26 mouse cellular contexts compared by ENCODE assay signal in the genomic region with DNA sequence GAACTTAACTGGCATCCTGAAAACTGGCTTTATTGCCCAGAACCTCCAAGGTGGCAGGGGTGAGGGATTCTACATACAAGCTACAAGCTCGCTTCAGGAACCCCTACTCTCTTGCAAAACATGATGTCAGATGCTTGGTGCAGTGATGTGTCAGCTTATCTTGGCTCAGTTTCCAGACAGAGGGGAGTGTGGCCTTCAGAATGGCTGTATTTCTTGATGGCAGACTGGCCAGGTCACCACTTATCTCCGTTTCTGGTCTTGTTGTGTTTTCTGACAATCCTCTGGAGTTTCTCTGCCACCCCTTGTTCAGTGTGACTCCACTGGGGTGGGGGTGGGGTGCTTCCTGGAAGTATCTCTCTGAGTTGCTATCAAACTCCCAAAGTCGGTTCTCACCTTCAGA. TPM values are rescaled to one million over a fixed set of nuclear protein-coding genes. Genes with fewer than 3 reads are reported as not detected.
DNase-seq lines count a peak whose midpoint lies in the region; ATAC-seq and TF ChIP-seq lines count a peak whose summit lies in the region.
"Had no signal": no experiment of that assay in that cellular context is flagged by ENCODE, and none has a peak within 500 bp of the region (broad histone marks: within the 10 kb centered on the region; RNA-seq: fewer than 3 reads in every experiment).

No protein-coding gene starts in this region.

- no peaks in the 10 kb centered on the region for H3K9me3 ChIP-seq in forebrain, postnatal 0 days (ENCODE audit: low read length)
- H3K9me3 ChIP-seq in forebrain, embryonic 10.5 days = no peaks in the 10 kb centered on the region
- no peaks in the 10 kb centered on the region for H3K9me3 ChIP-seq in kidney, postnatal 0 days (replicated peaks; ENCODE audit: low read length)
- H3K9me3 ChIP-seq: embryonic facial prominence, embryonic 12.5 days; forebrain, embryonic 15.5 days; G1E; intestine, embryonic 15.5 days; limb, embryonic 13.5 days; lung, embryonic 15.5 days; midbrain, embryonic 12.5 days; neural tube, embryonic 12.5 days had no signal

- H3K36me3 ChIP-seq in forebrain, postnatal 0 days (ENCODE audit: insufficient read depth) = no peaks in the 10 kb centered on the region
- no peaks in the 10 kb centered on the region for H3K36me3 ChIP-seq in forebrain, embryonic 10.5 days (replicated peaks)
- no peaks in the 10 kb centered on the region for H3K36me3 ChIP-seq in kidney, postnatal 0 days (ENCODE audit: insufficient read depth, low read length)
- H3K36me3 ChIP-seq: embryonic facial prominence, embryonic 12.5 days; forebrain, embryonic 15.5 days; G1E; intestine, embryonic 15.5 days; limb, embryonic 13.5 days; lung, embryonic 15.5 days; midbrain, embryonic 12.5 days; neural tube, embryonic 12.5 days had no signal

- no peak for TF ChIP-seq CTCF in forebrain, postnatal 0 days (IDR thresholded peaks at IDR 0.05; ENCODE audit: low read depth)
- no peak for TF ChIP-seq CTCF in kidney, postnatal 0 days (IDR thresholded peaks at IDR 0.05; ENCODE audit: low read depth)

- H3K4me2 ChIP-seq in forebrain, postnatal 0 days (ENCODE audit: low read depth) = no peak overlapping the region
- H3K4me2 ChIP-seq in kidney, postnatal 0 days (ENCODE audit: low read length) = no peak overlapping the region
- H3K4me2 ChIP-seq: embryonic facial prominence, embryonic 12.5 days; forebrain, embryonic 15.5 days; intestine, embryonic 15.5 days; limb, embryonic 13.5 days; liver, embryonic 11.5 days; lung, embryonic 15.5 days; midbrain, embryonic 12.5 days; neural tube, embryonic 12.5 days had no signal

- peaks cover 19% of the 10 kb centered on the region; the same call in 1 of the 2 replicates for H3K4me1 ChIP-seq in forebrain, postnatal 0 days (ENCODE audit: insufficient read depth)
- peaks cover 25% of the 10 kb centered on the region for H3K4me1 ChIP-seq in forebrain, embryonic 10.5 days
- H3K4me1 ChIP-seq in kidney, postnatal 0 days (replicated peaks; ENCODE audit: insufficient read depth, low read length) = 0 out of 2 replicates have a peak, but pooled peaks cover 6% of the 10 kb centered on the region

- no peak for ATAC-seq in forebrain, postnatal 0 days
- ATAC-seq in kidney, postnatal 0 days (replicated peaks; ENCODE audit: low FRiP score, low read depth) = no peak
- ATAC-seq: forebrain, embryonic 15.5 days; hindbrain, postnatal 0 days; intestine, embryonic 15.5 days had no signal

- H3K27me3 ChIP-seq in forebrain, postnatal 0 days (ENCODE audit: insufficient read depth, low read length) = no peaks in the 10 kb centered on the region
- no peaks in the 10 kb centered on the region for H3K27me3 ChIP-seq in forebrain, embryonic 10.5 days (ENCODE audit: poor library complexity, severe bottlenecking)
- H3K27me3 ChIP-seq in kidney, postnatal 0 days (ENCODE audit: insufficient read depth, low read length) = no peaks in the 10 kb centered on the region
- H3K27me3 ChIP-seq: embryonic facial prominence, embryonic 12.5 days; forebrain, embryonic 15.5 days; intestine, embryonic 15.5 days; limb, embryonic 13.5 days; lung, embryonic 15.5 days; neural tube, embryonic 12.5 days had no signal

- 51% methylated on average over 3 of the region's 3 CpGs for WGBS in forebrain, postnatal 0 days
- 51% methylated on average over 3 of the region's 3 CpGs for WGBS in forebrain, embryonic 10.5 days
- 16% methylated on average over 3 of the region's 3 CpGs for WGBS in kidney, postnatal 0 days

- H3K9ac ChIP-seq in forebrain, postnatal 0 days = no peak overlapping the region
- H3K9ac ChIP-seq in kidney, postnatal 0 days (ENCODE audit: low read depth, low read length) = no peak overlapping the region
- H3K9ac ChIP-seq: embryonic facial prominence, embryonic 12.5 days; forebrain, embryonic 15.5 days; intestine, embryonic 15.5 days; limb, embryonic 13.5 days; lung, embryonic 15.5 days; midbrain, embryonic 12.5 days; neural tube, embryonic 12.5 days had no signal

- DNase-seq in forebrain, postnatal 0 days = no peak
- DNase-seq in forebrain, embryonic 10.5 days (ENCODE audit: extremely low spot score, low spot score) = no peak
- peak; percentile 39 for DNase-seq in kidney, postnatal 0 days (ENCODE audit: low spot score)
- no peak for DNase-seq in kidney, adult 8-10 months
- DNase-seq in adrenal gland, adult 2 months = peak; percentile 55
- peak; percentile 6 for DNase-seq in adrenal gland, postnatal 25 days
- no peak for DNase-seq in gastrocnemius, postnatal 25 days
- DNase-seq: cerebellum, adult 11-12 months; cerebellum, adult 9-11 months; gastrocnemius, adult 2 months; heart, postnatal 10 days; kidney, adult 2 months; kidney, postnatal 10 days; layer of hippocampus, postnatal 36 days; thymus, postnatal 4 days had no signal

- no peak overlapping the region for H3K4me3 ChIP-seq in forebrain, postnatal 0 days (ENCODE audit: low read depth, low read length)
- H3K4me3 ChIP-seq in forebrain, embryonic 10.5 days = no peak overlapping the region
- no peak overlapping the region for H3K4me3 ChIP-seq in kidney, postnatal 0 days (replicated peaks; ENCODE audit: low read depth, low read length)
- H3K4me3 ChIP-seq: embryonic facial prominence, embryonic 12.5 days; forebrain, embryonic 15.5 days; gastrocnemius, adult 2 months; intestine, embryonic 15.5 days; limb, embryonic 13.5 days; lung, embryonic 15.5 days; midbrain, embryonic 12.5 days; myocyte; neural tube, embryonic 12.5 days had no signal

- 0 out of 2 replicates have a peak overlapping the region, but pooled peaks have one; percentile 21 for H3K27ac ChIP-seq in forebrain, postnatal 0 days (ENCODE audit: low read depth, low read length)
- no peak overlapping the region for H3K27ac ChIP-seq in forebrain, embryonic 10.5 days
- H3K27ac ChIP-seq in kidney, postnatal 0 days = no peak overlapping the region
- H3K27ac ChIP-seq: embryonic facial prominence, embryonic 12.5 days; gastrocnemius, adult 2 months; hindbrain, postnatal 0 days; intestine, embryonic 15.5 days; limb, embryonic 13.5 days; lung, embryonic 15.5 days; midbrain, embryonic 12.5 days; neural tube, embryonic 12.5 days had no signal

RNA-seq across cellular contexts. Expression of a gene that starts 24.3 kb away (rescaled TPM):
- 16.6 and 24.8 TPM in 2 replicates for total RNA-seq in forebrain, postnatal 0 days (2014; rRNA removed)
- polyA plus RNA-seq in forebrain, postnatal 0 days (2015; fragmentation: Nextera tagmentation; extraction: Ambion mirVana) = 2.1 and 3.2 TPM in 2 replicates
- 3.3 and 3.7 TPM in 2 replicates for polyA plus RNA-seq in forebrain, embryonic 10.5 days (2016; fragmentation: Nextera tagmentation; extraction: Ambion mirVana)
- polyA plus RNA-seq in kidney, postnatal 0 days (2015; fragmentation: Nextera tagmentation; extraction: Ambion mirVana) = 6.0 and 6.3 TPM in 2 replicates
- 10 to 100 TPM; 44.3 to 53.5 TPM for total RNA-seq in adrenal gland, adult 2 months (2021)
- polyA plus RNA-seq in adrenal gland, adult 2 months (2012; rRNA removed) = 8.4 and 14.8 TPM in 2 replicates
- 58.0 and 90.5 TPM in 2 replicates for total RNA-seq in adrenal gland, postnatal 25 days (2021)
- total RNA-seq in gastrocnemius, postnatal 25 days (2021) = 10 to 100 TPM; 17.0 to 17.6 TPM

Comparison
In these comparisons a context has a peak if more than half of its experiments do, and no peak if none do; other contexts are left out.
1. DNase-seq: peak in kidney, postnatal 0 days (single experiment), adrenal gland, adult 2 months (single experiment) and adrenal gland, postnatal 25 days (single experiment); none in forebrain, postnatal 0 days (single experiment), forebrain, embryonic 10.5 days (single experiment), kidney, adult 8-10 months (0 of 2) and gastrocnemius, postnatal 25 days (single experiment).